Mouse (Mus musculus): ENCODE measurements around the gene Amigo1. TPM values are rescaled to one million over a fixed set of nuclear protein-coding genes. Genes with fewer than 3 reads are reported as not detected.
"Not testable (repeated sequence)": the region's sequence is repeated elsewhere in the genome, so short reads cannot be mapped to it uniquely, and the experiment has no call there.

Amigo1 gene
- total RNA-seq, 2 experiments from 2014 or later = 18.2 to 19.4 TPM

- DNase-seq = peak; percentile 95 to 97
Observed at GRCm38 (mm10) chr3:108209946-108210770, 24.0 kb downstream of the Amigo1 start.

- no peak for DNase-seq
Observed at GRCm38 (mm10) chr3:108210771-108211139, 24.6 kb downstream of the Amigo1 start, which contains the start of gene Atxn7l2. Atxn7l2 (minus strand) TSS chr3:108210934.

GRCm38 (mm10) chr3:108211845-108212244 is 25.7 kb downstream of the Amigo1 start:
- DNase-seq = no peak

- no peak for DNase-seq
Observed at GRCm38 (mm10) chr3:108212406-108212805, 26.3 kb downstream of the Amigo1 start.

DNA sequence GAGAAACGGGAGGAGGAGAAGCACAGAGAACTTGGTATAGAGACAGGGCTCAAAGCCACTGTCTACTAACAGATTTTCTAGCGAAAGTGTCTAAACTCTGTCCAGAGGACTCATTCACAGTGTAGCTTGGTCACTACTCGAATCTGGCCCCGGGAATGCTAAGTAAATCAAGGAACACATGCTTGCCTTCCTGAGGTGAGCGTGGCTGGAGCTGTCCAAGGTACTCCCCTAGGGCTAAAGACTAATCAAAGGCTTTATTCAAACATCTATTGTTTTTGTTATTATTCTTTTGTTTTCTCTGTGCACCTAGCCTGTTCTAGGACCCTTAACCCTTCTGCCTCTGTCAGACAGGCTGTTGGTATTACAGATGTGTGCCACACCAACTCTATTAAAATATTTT is 28.6 kb downstream of the Amigo1 start:
- DNase-seq = peak in 1 of 2 experiments; percentile 26

- DNase-seq = peak; percentile 32 to 47
Observed at GRCm38 (mm10) chr3:108220661-108221060, 34.5 kb downstream of the Amigo1 start.

GRCm38 (mm10) chr3:108225711-108226557 is 39.8 kb downstream of the Amigo1 start:
- peak in 1 of 2 experiments; percentile 22 for DNase-seq

DNA sequence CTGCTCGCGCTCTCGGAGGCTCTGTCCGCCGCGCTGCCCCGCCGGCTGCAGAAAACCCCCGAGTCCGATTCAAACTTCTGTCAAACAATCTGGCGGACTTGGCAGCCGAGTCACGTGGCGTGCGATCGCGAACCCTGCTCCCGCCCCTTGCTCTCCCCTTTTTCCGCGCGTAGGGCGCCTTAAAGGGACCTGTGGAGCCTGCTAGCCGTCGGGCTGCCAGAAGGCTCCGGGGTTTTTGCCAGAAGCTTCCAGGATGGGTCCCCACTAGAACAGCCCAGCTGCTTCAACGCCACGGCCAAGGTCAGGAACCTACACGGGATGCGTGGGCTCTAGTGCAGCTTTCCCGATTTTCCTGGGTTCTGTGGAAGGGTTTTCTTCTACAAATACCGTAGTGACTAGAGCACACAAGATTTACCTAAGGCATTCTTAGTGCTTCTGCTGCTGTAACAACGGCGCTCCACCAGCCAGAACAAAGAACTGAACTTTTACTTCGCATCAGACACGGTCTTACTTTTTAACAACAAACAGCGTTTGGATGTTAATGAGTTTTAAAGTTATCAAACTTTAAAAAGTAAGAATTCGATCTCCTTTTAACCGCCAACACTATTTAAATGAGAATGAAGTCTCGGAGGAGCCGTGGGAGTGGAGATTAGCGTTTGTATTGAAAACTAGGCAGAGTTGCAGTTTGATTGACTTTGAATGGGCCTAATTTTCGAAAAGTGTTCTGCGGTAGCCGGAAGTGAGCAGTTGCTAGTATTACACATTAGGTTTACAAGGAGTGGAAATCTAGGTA is 40.6 kb downstream of the Amigo1 start, which contains the start of gene Sypl2:
TSS of gene Sypl2 (minus strand) at position 91 of the 793 bp plus-strand sequence.
- DNase-seq = peak; percentile 46 to 53

GRCm38 (mm10) chr3:108227521-108227920 is 41.4 kb downstream of the Amigo1 start:
- DNase-seq = no peak

DNA sequence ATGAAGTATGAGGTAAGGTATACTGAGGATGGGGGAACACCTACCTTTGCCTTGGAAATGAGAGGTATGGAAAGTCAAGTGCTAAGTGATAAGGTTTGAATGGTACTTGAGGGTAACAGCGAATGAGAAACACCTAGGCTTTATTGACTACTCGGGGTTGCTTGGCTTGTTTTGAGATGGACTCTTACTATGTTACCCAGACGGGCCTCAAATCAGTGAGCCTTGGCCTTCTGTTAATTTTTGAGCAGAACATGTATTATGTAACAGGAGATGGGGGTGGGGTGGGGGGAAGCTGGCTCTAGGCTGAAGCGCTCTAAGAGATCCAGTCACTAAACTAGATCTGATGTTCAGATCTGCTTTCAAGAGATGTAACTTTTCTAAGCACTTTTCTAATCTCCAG is 45.5 kb downstream of the Amigo1 start:
- DNase-seq = no peak

DNA sequence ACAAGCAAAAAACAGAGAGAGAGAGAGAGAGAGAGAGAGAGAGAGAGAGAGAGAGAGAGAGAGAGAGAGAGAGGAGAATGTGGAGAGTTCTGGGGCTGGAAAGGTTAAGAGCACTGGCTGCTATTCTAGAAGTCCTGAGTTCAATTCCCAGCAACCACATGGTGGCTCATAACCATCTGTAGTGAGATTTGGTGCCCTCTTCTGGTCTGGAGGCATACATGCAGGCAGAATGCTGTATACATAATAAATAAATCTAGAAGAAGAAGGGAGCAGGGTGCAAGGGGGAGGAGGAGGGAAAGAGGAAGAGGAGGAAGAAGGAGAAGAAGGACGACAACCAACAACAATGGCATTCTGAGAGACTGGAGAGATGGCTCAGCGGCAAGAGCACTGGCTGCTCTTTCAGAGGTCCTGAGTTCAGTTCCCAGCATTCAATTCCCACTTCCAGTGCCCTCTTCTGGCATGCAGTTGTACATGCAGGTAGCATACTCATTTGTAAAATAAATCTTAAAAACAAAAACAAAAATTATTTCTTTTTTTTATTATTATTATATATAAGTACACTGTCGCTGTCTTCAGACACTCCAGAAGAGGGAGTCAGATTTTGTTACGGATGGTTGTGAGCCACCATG is 51.5 kb downstream of the Amigo1 start:
- DNase-seq = not testable (repeated sequence)

DNA sequence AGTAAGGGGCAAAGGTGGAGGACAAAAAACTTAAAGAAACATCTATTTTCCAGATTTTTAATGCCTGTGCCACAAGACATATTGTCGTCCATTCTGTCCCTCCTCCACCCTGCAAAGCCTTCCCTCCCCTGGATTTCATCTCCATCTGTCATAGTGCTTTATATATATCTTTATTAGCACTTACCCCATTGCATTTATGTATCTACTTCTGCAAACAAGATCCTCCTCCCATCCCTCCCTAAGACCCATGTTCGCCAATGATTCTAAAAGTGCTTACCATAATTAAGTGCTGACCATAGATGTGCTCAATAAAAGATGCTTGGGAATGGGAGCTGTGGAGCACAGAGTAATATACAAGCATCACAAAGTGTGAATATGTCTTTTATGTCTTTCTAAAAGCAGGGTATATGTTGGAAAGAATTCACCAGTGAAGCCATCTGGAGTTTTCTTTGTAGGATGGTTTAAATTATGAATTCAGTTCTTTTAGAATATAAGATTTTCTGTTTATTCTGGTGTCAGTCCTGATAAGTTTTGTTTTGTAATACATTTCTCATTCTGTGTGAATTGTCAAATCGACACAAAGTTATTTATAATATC is 55.2 kb downstream of the Amigo1 start:
- no peak for DNase-seq

Other genes starting within 250 kb of the Amigo1 start
- gene Gstm6, start 242.6 kb upstream of the Amigo1 start, total RNA-seq (2021) = 1 to 10 TPM; 4.3 to 4.9 TPM
- not detected for gene Gstm3, start 217.1 kb upstream of the Amigo1 start, total RNA-seq (2021)
- gene Gstm2, start 199.9 kb upstream of the Amigo1 start, total RNA-seq (2021) = 100 to 1,000 TPM; 204 to 244 TPM
- gene Gstm1, start 168.4 kb upstream of the Amigo1 start, total RNA-seq (2021) = 100 to 1,000 TPM; 296 to 418 TPM
- 10 to 100 TPM; 12.8 to 15.6 TPM for gene Gstm4, start 141.4 kb upstream of the Amigo1 start, total RNA-seq (2021)
- gene Ampd2, start 99.7 kb upstream of the Amigo1 start, total RNA-seq (2021) = 1 to 10 TPM; 4.6 to 5.8 TPM
- gene Gnat2, start 93.5 kb upstream of the Amigo1 start, total RNA-seq (2021) = under 1 TPM in 1 of 2 experiments, not detected in 1; 0.18 TPM
- gene Gnai3, start 40.2 kb upstream of the Amigo1 start, total RNA-seq (2021) = 10 to 100 TPM; 18.9 to 19.7 TPM
- not detected for gene Gpr61, start 31.5 kb upstream of the Amigo1 start, total RNA-seq (2021)
- 1 to 10 TPM; 5.2 to 5.3 TPM for gene Cyb561d1, start 14.9 kb downstream of the Amigo1 start, total RNA-seq (2021)
- gene Atxn7l2, start 24.6 kb downstream of the Amigo1 start, total RNA-seq (2021) = 1 to 10 TPM; 2.2 to 2.6 TPM
- gene Sypl2, start 40.3 kb downstream of the Amigo1 start, total RNA-seq (2021) = 1 to 10 TPM; 2.1 to 2.5 TPM
- gene Psma5, start 70.6 kb downstream of the Amigo1 start, total RNA-seq (2021) = 10 to 100 TPM; 55.0 to 59.5 TPM
- gene Sort1, start 97.7 kb downstream of the Amigo1 start, total RNA-seq (2021) = 10 to 100 TPM; 18.1 to 25.7 TPM
- 10 to 100 TPM; 49.7 to 55.1 TPM for gene Mybphl, start 178.6 kb downstream of the Amigo1 start, total RNA-seq (2021)
- gene Psrc1, start 197.5 kb downstream of the Amigo1 start, total RNA-seq (2021) = under 1 TPM in 1 of 2 experiments, not detected in 1; 0.33 TPM
- gene Celsr2, start 229.2 kb downstream of the Amigo1 start, total RNA-seq (2021) = 1 to 10 TPM; 5.9 to 9.5 TPM